Mouse (Mus musculus) adrenal gland, adult (tissue): ENCODE results near the gene Spryd3.

Experiments used
- DNase-seq, 2 experiments: peaks; one replicate each; pipeline ENCODE4 v3.0.0; 2022 to 2023; ENCODE audit warnings: low spot score in 1 of 2; ENCODE audit not compliant: inconsistent age in 2 of 2

Spryd3 gene

GRCm38 (mm10) chr15:102147674-102148402, 11.8 kb upstream of the Spryd3 start:
- DNase-seq, result no peak

DNA sequence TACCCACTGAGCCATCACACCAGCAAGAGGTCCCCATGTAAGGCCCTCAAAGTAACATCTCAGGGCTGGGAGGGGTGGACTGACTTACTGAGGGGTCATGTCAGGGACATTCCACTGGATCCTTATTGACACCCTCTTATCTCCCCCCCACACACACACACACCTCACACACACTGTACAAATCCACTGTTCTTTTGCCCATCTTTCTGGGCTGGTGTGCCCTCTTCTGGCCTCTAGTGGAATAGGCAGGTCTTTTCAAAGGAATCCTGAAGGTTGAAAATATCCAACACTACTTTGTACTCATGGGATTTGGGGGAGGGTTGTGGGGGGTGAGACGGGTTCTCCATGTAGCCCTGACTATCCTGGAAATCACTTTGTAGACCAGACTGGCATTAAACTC, 10.8 kb upstream of the Spryd3 start:
- peak in 1 of 2 experiments; percentile 77 for DNase-seq

DNA sequence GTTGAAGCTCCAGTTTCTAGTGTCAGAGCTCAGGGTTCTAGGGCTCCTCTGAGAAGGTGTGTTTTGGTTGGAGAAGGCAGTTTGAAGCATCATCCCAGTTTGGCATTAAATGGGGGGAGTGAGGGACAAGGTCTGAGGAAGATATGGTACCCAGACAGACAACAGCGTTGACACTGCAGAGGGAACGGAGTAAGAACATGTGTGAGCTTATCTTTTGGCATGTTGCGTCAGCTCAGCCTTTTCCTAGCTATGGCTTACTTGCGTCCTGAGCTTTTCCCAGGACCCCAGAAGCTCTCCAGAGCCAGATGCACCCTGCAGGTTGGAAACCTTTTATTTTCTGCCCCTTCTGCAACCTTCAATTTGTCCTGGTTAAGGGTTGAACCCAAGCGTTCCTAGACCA, 10.1 kb upstream of the Spryd3 start:
- no peak for DNase-seq

GRCm38 (mm10) chr15:102145330-102145729, 9.3 kb upstream of the Spryd3 start:
- peak; percentile 85 to 91 for DNase-seq

GRCm38 (mm10) chr15:102144726-102145125, 8.7 kb upstream of the Spryd3 start:
- no peak for DNase-seq

- no peak for DNase-seq
These were observed 8.3 kb upstream of the Spryd3 start, which contains the start of gene Igfbp6 for GRCm38 (mm10) chr15:102144274-102144711. Igfbp6 (plus strand) TSS chr15:102144362.

GRCm38 (mm10) chr15:102142914-102143912, 7.2 kb upstream of the Spryd3 start:
- no peak for DNase-seq

DNA sequence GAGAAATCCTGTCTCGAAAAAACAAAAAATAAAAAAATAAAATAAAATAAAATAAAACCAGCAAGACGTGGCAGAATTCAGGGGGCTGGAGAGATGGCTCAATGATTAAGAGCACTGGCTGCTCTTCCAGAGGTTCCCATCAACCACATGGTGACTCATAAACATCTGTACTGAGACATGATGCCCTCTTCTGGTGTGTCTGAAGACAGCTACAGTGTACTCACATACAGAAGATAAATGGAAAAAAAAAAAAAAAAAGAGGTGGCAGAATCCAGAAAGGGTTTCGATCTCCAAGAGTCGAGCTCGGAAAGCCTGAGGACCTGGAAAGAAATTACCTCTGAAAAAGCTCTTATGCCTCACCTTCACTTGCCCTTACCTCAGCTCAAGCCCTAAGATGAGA, 5.1 kb upstream of the Spryd3 start:
- DNase-seq, result no peak

DNA sequence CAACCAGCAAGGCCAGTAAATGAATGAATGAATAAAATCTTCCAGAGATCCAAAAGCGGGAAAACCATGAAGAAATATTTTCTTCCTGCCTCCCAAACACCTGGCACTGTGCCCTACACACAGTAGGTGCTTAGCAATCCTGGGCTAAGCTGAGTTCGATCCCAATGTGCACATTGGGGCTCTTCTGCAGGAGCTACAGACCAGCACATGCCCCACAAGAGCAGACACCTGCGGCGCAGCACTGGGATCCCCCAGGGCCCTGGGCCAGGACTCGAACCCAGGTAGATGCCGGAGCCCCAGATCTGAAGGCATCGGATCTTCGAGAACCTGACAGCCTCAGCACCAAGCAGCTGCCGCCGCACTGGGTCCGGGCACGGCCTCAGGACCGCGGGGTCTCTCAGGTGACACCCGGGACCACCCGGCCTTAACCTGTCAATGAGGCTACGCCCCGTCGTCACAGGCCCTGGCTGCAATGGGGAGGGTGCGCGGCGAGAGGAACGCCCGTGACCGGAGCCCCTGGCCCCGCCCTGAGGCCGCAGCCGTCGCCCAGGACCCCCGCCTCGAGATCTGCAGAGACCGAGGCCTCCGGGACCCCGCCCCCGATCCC, 409 bp downstream of the Spryd3 start:
- no peak for DNase-seq

DNA sequence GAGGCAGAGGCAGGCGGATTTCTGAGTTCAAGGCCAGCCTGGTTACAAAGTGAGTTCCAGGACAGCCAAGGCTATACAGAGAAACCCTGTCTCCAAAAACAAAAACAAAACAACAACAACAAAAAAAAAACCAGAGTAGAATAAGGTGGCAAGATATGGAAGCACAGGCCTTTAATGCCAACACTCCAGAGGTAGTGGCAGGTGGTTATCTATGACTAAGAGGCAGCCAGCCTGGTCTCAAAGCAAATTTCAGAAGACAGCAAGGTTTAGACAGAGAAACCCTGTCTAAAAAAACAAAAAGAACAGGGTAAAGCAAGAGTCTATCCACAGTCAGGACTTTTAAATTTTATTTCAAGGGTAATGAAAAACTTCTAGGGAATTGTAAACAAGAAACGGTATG, 1.3 kb downstream of the Spryd3 start:
- no peak for DNase-seq

- DNase-seq, result peak in 1 of 2 experiments; percentile 46
These were observed 2.7 kb downstream of the Spryd3 start for GRCm38 (mm10) chr15:102133314-102133713.

- peak; percentile 80 to 88 for DNase-seq
These were observed 9.7 kb downstream of the Spryd3 start for GRCm38 (mm10) chr15:102126303-102126702.

DNA sequence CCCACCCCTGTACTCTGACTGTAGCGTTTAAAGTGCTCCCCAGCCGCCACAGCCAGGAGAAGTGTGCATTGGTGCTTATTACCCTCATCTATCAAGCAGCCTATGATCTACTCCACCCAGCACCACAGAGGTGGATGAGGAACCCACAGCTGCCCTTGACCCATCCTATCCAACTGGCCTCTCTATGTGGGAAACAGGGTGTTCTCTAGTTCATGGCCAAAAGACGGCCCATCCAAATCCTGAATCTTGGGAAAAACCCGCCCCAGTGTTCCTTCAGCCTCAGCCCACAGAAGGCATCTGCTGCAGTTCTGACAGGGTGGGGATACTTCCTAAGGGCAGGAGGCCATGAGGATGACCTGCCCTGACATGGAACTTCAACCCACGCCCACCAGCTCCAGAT, 15.5 kb downstream of the Spryd3 start:
- DNase-seq, result peak; percentile 63 to 71

- DNase-seq, result peak in 1 of 2 experiments; percentile 29
These were observed 16.2 kb downstream of the Spryd3 start for GRCm38 (mm10) chr15:102119831-102120170.

- no peak for DNase-seq
These were observed 16.8 kb downstream of the Spryd3 start for GRCm38 (mm10) chr15:102119121-102119830.

DNA sequence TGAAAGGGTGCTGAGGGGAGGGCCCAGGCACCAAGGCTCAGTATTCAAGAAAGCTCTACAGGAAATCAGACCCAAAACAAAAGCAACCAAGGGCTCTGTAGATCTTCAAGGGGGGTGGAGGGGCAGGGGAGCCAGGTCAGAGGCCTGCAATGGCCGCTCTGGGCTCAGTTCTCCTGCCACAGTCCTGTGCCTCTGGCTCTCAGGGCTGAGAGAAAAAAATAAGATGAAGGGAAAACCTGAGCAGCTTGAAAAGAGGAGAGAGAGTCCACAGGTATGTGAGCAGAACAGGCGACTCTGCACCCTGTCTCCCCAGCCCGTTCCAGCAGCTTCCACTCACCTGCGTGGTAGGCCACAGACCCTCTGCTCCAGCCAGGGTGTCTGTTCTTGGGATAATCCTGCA, 17.4 kb downstream of the Spryd3 start:
- peak in 1 of 2 experiments; percentile 25 for DNase-seq

DNA sequence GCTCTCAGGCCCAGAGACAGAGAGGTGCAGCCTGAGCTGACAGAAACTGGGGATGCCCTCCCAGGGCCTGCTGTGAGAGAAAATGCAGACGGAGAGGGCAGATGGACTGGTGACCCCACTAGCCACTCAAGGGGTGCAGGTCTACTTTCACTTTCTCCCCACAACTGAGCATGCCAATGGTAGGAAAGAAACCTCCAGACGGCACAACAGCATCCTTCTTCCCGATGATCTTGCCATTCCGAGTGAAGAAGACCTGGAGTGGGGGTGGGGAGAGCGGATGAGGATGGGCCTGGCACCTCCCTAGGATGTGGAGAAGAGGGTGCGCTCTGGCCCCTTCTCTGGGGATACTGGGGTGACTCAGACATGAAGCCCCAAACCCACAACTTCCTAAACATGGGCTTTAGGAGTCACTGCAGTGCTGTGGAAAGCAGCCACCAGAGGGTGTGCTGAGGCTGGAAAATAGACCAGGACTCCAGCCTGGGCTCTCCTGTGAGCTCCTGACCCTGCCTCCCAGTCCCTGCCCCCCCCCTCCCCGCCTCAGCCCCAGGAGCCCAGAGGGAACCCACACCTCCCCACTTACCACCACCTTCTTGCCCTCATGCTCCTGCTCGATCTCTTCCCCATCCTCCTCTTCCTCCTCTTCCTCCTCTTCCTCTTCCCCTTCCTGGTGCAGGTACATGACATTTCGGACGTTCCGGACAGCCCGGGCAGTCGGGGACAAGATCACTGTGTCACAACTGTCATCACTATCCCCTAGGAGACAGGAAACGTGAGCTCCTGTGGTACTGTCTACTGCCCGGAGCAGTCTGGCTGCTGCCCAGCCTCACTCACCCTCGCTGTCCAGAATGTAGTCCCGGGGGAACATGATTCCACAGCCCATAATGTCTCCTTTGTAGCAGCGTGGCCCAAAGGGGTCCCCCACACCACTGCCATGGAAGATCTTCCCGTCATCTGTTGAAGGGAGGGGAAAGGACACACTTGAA, 18.3 kb downstream of the Spryd3 start:
- peak; percentile 49 to 67 for DNase-seq

DNA sequence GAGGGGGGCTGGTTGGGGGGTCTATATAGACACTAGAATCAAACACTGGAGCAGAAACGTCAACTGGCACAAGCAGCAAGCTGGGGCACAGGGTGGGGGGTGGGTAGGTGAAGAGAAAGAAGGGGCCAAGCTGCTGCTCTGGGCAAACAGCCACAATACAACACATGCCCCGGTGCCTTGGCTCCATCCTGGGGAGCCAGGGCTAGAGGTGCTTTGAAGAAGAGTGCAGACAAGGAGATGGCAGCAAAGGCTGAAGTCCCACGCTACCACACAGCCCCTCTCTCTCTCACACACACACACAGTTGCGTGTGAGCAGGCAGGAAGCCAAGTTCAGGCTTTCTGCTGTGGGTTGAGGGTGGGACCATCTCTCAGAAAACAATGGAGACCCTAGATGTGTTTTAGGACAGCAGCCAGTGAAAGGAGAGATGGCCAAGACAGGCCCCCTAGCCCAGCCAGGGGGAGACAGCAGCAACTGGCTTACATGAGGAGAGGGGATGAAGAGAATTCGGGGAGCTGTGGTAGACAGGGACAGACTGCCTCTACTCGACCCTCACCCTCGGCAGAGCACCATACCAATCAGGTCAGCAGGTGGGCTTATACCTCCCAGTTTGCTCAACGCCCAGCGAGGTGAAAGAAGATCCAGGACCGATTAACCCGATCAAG, 19.1 kb downstream of the Spryd3 start:
- no peak for DNase-seq

- DNase-seq, result peak in 1 of 2 experiments; percentile 77
These were observed 20.3 kb downstream of the Spryd3 start for GRCm38 (mm10) chr15:102115731-102116231.
